Mouse (Mus musculus) ovary, adult 18-20 months (tissue): Measurements from ENCODE around the gene BC067074.
"Not testable (repeated sequence)": the region's sequence is repeated elsewhere in the genome, so short reads cannot be mapped to it uniquely, and the experiment has no call there.

Source experiments
- DNase-seq: peaks from one replicate; pipeline ENCODE4 v3.0.0; 2022; ENCODE audit warnings: low spot score, mixed read lengths

Gene BC067074

DNA sequence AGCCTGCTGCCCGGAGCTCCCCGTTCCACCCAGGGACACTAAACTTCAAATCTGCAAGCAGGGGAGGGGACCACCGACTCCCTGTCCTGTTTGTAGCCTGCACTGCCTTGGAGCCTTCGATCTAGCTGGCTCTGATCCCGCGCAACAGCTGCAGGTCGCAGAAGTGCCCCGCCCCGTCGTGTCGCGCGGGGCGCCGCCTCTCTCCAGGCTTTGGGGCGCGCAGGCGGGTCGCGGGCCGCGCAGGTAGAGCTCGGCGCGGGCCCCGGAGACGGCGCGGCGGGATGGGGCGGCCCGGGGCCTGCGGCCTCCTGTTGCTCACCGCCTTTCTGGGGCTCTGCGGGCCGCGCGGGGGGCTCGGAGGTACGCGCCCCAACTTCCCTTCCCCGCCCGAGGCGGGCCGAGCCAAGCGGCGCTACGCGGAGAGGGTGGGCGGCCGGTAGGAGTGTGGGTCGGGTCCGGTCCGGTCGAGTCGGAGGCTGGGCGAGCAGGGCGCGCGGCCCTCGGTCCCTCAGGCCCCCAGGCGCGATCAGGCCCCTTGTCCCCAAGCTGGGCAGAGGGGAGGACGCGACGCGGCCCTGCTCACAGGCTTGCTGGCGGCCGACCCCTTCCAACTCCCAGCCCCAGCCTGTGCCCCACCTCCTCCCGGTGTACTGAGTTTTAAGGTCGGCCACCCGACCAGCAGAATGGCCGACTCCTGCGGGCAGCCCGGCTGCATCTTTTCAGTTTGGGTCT is at the start of gene BC067074:
BC067074 (plus strand) TSS at position 185 of the 732 bp plus-strand sequence.
- DNase-seq: no peak

DNA sequence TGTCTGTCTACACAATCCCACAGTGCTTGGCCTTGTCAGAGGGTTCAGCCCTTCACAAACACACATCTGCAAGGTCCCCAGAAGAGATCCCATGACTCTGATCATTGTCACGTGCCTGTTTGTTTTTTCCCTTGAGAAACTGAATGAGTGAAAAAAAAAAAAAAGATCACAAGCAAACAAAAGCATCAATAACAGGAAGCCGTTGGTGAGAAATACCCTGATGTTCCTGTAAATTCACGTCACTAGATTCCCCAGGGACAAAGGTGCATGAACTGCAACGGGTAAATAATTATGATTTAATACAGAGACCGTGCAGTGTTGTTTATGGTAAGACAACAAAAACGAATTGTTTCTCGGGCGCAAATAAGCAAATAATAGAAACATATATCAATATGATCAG is 47.9 kb upstream of the BC067074 start:
- DNase-seq: no peak

DNA sequence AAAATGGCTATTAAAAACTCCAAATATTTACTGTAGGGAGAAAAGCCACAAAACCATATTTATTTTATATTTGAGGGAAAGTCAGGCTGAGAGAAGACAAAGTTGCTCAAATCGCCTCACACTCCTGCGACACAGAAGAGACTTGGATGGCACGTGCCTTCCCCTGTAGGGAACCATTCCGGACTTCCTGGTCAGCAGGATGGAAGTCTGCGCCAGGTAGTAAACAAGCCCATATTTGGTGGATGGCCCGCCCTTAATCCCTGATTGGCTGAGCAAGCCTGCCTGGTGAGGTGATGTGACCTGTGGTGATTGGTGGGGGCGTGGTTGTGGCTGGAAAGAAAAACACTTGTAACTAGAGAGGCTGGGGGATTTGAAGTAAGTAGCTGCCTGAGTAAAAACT is 40.4 kb upstream of the BC067074 start:
- not testable (repeated sequence) for DNase-seq

DNA sequence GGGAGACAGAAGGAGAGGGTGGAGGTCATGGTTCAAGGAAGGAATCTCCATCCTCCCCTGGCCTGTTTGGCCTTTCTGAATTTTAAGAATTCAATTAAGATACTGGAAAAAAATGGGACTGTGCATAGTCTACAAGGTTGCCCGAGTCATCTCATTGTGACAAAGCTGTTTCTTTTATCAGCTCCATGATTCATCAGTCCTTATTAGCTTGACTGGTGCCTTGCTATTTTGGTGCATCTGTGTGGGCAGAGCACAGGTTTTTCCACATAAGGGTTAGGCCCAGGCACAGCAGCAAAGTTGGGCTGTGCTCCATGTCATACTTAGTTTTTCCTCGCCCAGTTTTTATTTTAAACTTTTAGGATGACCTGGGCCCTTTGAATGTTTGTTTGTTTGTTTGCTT is 36.2 kb upstream of the BC067074 start:
- no peak for DNase-seq

DNA sequence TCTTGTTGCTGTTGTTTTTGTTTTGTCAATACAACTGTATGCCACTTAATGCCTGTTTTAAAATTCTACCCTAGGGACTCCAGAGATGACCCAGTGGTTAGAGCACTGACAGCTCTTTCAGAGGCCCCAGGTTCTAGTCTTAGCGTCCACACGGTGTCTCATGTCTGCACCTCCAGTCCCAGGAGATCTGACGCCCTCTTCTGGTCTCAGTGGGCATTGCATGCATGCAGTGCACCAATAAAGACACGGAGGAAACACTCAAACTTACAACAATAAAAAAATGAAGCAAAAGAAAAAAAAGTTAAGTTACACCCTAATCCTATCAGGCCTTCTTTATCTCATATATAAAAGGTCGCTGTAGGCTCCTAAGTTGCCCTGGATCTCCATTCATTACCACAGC is 35.8 kb upstream of the BC067074 start:
- no peak for DNase-seq

DNA sequence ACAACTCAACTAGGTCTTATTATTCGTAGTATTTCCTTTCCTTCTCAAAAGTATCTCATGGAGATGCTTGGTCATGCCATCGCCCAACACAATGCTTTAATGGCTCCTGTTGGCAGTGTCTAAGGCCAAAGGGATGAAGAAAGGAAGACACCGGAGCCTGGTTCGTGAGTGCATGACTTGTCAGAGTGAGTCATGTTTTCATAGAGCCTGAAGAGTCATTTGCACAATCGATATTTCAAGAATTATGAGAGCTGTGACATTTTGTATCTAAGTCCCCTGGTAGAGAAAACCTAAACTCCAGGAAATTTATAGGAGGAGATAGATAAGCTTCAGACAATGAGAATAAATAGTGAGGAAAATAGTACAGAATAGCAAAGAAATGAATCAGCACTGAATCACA is 33.7 kb upstream of the BC067074 start:
- DNase-seq: no peak

DNA sequence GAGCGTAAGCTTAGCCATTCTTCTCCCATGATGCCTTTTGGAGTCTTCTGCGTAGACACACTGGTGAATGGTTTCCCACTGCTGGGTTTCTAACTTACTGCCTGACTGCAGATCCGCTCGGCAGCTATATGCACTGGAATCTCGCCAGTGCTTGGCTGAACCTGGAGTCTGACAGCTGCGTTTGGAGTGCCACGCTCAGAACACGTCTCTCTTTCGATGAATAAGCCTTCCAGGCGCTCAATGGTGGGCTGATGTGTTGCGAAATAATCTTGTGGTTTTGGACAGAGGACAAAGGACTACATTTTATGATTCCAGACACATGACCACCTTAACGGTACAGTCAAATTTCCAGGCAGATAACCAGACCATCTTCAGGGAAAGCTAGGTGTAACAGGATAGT is 30.1 kb upstream of the BC067074 start:
- no peak for DNase-seq

DNA sequence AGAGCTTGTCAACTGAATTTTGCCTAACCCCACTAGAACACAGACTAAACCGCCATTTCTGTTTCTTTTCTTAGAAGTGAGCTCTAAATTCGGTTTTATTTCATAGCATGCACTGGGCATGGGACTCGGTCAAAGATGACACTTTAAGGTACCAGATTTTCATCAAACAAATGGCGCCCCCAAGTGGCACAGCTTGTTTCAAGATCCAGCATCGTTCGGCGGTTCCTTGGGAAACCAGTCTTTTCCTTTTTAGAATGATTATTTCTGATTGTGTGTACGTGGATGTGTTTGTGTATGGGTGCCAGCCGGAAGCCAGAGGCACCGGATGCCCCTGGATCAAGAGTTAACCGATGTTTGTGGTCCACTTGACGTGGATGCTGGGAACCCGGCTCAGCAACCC is 27.7 kb upstream of the BC067074 start:
- DNase-seq: no peak

DNA sequence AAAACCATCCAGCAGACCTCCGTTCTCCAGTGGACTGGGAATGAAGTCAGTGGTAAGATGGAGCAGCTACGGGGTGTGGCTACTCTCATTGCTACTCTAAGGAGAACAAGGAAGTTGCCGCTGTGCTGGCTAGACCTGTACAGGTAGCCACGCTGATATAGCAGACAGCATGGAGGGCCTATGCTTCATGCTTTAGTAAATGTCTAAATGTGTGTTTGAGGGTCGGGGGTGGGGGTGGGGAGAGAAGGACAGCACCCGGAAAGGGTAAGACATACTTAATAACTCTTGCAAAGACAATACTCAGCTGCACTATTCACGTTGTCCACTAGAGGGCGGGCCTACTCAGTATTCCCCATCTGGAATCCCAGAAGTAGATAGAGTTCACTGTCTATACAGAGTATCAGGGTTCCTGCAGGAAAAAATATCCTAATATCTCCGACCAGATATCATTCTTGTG is 26.4 kb upstream of the BC067074 start:
- no peak for DNase-seq

DNA sequence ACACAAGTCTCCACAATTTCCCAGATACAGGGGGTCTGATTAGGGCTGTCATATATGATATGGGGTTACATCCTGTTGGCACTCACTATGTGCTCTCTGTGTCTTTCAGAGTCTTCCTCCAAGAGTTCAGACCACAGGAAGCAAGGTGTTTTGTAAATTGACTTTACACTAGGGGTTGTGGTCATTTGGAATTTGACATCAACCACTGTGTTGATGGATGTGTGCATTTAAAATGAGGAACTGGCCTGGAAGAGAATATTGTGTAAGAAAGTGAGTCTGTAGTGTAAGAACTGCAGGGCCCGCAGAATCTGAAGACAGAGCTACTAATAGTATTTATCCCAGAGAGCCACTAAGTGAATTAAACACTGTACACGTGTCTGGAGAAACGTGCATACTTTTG is 25.8 kb upstream of the BC067074 start:
- no peak for DNase-seq

DNA sequence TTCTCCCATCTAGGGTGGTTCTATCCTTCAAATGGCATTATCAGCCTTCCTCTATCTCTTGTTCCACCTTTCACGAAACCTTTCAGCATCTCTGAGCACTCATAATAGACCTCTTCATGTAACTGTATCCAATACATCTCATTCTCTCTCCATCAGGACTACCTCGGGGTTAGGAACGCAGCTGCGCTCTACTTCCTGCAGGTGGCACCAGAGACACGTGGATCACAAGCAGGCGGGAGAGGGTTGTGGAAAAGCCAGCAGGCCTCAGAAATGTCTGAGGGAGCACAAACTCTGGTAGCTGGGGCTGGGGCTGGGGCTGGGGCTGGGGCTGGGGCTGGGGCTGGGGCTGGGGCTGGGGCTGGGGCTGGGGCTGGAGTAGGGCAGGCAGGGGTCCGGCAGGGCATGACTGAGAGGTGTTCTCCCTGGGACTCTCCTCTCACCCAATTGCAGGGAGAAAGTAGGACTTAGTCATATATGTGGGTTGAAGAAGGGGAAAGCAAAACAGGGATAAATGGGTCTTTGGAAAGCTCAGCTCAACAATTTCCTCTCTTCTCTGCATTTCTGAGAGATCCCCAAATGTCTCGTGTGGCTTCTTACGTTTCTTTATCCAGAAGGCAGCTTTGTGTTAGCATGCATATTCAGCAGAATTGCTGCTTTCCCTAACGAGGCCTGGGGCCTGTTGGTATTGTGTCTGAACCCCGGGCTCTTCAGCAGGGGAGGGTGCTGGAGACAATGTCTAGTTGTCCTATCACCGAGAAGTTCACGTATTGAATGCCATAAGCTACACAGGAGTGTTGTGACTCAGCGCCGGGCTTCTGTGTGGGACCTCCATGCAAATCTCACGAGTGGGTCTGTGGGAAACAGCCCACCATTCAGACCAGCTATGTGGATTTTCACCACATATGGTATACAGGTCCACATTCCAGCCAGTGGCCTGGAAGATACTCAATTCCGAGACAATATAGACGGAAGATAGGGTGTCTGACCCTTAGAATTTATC is 22.9 kb upstream of the BC067074 start:
- DNase-seq: peak; percentile 27

DNA sequence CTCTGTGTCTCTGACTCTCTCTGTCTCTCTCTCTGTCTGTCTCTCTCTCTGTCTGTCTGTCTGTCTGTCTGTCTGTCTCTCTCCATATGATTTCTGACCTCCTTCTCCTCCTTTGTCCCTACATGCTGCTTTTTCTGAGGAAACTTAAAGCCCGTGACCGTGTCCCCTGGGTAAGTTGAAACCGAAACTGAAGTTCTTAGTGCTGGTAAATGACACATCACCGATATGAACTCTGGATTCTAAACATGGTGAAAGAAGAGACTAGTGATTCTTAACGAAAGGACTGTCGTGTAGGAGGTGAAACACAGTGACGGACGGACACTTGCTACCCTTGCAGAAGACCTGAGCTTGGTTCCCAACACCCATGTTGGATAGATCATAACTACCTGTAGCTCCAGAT is 21.8 kb upstream of the BC067074 start:
- DNase-seq: no peak

DNA sequence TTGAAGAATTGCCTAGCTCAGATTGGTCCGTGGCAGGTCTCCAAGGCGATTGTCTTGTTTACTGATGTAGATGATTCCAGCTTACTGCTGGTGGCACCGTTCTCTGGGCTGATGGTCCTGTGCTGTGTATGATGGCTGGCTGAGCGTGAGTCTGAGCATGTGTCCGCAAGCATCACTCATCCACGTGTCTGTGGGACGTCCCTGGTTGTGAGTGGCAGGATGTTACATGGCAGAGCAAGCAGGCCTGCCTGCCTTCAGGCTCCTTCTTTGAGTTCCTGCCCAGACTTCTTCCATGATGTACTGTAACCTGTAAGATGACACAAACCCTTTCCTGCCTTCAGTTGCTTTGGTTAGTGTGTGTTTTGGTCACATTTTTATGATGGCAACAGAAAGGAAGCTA is 5.8 kb upstream of the BC067074 start:
- DNase-seq: no peak

DNA sequence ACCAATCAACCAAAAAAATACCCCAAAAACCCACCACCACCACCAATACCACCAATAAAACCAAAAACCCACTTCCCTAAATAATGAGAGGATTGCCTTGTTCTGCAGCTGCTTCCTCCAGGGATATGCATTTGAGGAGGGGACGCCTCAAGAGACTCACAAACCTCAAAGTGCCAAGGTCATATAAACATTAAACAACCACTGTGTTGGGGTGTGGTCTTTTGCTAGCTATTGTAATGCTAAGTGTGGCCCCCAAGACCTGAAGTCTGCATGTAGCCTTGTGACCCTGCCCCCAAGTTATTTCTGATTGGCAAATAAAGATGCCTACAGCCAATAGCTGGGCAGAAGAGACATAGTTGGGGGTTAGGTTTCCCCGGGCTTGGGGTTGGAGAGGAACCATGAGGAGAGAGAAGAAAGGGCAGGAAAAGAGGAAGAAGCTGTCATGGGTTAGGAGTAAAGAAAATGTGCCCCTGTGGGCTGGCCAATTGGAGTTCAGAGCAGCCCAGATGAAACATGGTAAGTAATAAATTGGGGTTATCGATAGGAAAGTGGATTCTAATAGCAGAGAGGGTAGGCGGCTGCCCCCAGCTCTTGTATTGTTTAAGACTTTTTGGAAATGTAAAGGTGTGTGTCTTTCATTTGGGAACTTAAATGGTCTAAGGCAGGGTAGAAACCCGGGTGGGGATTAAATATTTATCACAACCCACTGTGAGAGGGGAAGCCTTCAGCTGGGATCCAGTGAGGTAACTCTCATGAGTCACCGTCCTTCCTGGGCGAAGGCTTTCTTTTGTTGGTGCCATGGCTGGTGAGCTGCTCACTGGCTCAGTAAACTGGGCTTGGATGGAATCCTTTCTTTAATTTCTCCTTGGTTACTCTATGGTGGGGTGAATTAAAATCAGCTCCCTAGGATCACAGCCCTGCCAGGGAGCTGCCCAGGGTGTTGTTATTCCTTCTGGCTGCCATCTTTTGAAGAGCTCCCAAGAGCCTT is 4.5 kb upstream of the BC067074 start:
- no peak for DNase-seq

DNA sequence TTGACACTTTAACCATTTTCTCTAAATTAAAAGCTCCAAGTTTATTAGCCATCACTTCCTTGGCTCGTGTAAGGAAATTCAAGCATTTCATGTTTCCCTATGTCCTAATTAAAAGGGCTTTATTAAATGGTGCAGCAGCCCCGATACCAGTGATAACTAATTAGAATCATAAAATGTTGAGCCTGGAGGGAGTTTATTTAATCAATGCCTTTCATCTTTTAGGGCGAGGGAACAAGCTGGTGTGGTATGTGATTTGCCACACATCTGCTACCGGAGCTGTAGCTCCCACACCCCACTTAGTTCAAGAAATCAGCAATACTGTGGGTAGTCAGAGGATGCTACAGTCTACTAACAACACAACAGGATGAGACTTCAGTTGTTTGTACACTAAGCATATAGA is 3.2 kb upstream of the BC067074 start:
- no peak for DNase-seq

DNA sequence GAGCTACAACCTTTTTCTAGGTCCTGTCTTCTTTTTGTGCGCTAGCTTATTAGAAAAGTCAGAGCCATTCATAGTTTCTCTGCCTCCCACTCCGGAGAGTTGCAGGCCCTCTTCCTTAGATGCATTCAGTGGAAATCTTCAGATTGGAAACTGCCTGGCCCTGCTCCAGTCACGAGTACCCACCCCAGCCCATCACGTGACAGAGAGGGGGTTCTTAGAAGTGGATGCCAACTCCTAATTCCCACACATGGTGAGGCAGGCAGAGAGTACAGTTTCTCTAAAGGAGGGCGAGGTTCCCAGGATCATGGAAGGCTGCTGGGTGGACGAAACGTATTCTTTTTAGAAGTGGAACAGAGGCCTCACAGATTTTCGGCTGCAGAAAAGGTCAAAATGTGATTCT is 958 bp upstream of the BC067074 start:
- no peak for DNase-seq

DNA sequence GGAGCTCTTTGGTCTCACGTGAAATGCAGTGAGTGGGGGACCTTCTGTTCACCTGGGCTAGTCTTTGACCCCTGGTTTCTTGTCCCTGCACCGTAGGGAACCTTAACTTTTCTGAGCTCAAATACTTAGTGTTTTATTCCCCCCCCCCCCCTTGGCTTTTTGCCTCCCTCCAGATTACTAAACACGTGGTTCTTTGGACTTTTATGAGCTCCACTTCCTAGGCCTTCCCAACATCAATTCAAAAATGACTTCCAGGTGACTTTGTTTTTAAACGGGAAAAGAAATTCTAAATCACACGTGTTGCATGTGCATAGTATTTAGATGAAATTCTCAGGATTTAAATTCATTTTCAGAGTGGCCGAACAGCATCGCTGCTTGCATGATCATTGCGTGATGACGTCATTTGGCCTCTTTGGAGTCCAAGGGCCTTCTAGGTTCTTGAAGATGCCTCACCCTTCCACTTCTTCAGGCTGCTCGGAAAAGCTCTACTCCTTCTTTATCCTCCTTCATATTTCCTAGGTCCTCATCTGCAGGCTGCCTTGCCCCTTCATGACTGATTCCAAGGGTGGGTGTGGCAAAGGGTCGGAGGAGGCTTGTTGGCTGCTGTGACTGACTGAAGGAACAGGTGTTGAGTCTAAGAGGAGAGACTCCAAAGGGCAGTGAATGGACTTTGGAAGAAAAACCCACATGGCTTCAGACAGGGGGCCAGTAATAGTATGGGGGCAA is 911 bp downstream of the BC067074 start:
- DNase-seq: no peak

DNA sequence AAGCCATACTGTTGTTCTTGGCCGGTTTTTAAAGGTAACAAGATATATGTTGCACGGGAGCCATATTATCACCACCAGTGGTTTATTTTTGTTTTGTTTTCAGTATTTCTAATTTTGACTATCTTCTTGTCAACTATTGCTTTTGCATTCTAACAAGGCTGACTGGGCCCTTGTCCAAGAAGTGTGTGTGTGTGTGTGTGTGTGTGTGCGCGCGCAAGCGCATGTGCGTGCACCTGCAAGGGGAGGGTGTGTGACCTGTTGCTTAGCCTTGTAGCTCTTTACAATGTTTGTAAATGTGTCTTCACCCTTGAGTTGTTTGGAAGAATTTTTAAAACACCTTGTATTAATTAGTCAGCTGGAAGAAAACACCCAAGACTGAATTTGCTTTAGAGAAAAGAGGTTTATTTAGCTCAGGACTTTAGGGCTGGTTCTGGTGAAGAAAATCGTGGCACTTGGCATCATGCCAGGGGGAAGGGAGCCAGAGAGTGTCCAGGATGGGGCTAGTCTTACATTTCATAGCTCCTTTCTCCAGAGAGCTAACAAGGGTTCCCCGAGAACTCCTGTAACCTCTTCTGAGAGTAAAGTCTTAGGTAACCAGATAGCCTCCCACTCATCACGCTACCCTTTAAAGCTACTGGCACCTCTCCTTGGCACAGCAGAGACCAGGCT is 3.0 kb downstream of the BC067074 start:
- no peak for DNase-seq

DNA sequence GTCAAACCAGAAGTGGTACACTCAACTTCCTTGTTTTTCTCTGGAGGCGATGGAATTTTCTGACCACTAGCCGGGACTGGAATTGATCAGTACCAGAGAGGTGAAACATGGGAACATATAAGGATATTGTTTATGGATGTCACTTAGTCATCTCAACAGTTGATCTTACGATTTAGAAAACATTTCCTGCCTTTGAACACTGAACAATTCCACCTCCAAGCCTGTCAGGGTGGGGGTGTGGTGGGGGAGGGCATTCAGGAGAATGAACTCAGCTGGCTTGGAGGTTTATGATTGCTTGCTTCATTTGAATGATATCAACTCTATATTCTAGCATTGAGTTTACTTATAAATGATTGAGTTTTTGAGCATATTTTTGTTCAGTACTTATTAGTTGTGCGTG is 13.6 kb downstream of the BC067074 start:
- DNase-seq: no peak

DNA sequence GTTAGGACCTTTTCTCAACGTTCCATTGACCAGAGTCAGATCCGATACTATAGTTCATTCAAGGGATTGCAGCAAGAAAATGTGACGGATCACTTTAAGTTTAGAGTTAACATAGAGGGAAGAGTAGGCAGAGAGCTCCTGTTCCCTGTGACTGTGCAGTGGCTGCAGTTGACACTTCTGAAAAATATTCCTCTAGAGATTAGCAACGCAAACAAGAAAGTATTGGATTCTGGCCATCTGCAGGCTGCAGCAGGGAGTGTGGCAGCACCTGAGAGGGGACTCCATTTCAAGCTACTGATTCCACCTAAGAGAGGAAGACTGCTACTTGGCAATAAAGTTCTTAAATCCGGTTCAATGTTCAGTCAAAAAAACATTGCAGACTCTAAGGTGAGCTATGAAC is 26.6 kb downstream of the BC067074 start:
- no peak for DNase-seq

DNA sequence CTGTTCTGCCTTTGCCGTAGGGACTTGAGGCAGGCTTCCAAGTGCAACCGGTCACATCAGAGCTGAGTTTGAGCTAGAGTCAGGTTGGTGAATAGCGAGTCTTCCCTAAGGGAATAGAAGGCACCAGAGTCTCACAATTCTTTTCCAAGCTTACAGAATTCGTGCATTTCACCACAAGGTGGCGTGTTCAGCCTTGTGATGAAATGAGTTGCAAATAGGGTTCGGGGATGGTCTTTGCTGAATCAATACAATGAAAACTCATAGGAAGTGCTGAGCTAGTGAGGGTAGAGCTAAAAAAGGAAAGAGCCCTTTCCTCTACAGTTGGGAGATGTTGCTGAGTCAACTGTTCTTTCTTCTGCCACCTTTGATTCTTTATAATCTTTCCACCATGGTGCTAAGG is 29.0 kb downstream of the BC067074 start:
- DNase-seq: no peak
